Mouse (Mus musculus): ENCODE measurements around the gene Acsf3. TPM values are rescaled to one million over a fixed set of nuclear protein-coding genes. Genes with fewer than 3 reads are reported as not detected.

Acsf3 gene
- polyA plus RNA-seq, 1 experiment from 2014 or later, result 10.8 TPM

GRCm38 (mm10) chr8:122764790-122765474, 10.4 kb upstream of the Acsf3 start:
- H3K4me1 ChIP-seq, result peaks cover 34% of the 10 kb centered on the region
- H3K4me3 ChIP-seq, result no peak overlapping the region
- no peak overlapping the region for H3K4me2 ChIP-seq
- H3K9ac ChIP-seq, result no peak overlapping the region
- H3K9me3 ChIP-seq (replicated peaks), result no peaks in the 10 kb centered on the region
- no peaks in the 10 kb centered on the region for H3K36me3 ChIP-seq
- no peak overlapping the region for H3K27ac ChIP-seq
- peaks cover 94% of the 10 kb centered on the region for H3K27me3 ChIP-seq (replicated peaks)
- no peak for ATAC-seq
- 56% methylated on average over 7 of the region's 7 CpGs for WGBS (ENCODE audit: insufficient replicate concordance)

DNA sequence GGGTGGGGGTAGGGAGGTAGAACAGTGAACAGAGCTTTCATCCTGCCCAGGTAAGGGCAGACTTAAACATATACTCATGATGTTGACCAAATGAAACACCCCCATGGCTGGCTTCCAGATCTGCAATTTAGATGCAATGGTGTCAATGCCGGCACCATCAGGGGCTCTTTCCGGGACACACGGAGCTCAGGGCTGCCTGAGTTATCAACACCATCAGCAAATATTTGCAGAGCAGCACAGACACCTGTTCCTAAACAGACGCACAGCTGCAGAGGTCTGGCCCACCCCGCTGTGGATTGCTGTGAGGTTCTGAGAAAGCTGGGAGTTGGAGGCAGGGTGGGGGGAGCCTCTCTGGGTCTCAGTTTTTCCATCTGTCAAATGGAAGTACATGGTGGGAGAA, 9.1 kb upstream of the Acsf3 start:
- Histone ChIP-seq H3K27ac (no peak overlapping the region), H3K4me1 (peaks cover 29% of the 10 kb centered on the region), H3K4me2 (no peak overlapping the region), H3K9ac (no peak overlapping the region), H3K4me3 (no peak overlapping the region), H3K27me3 (replicated peaks) (peaks cover 94% of the 10 kb centered on the region), H3K36me3 (no peaks in the 10 kb centered on the region), H3K9me3 (replicated peaks) (no peaks in the 10 kb centered on the region)
- no peak for ATAC-seq
- 58% methylated on average over 5 of the region's 5 CpGs for WGBS (ENCODE audit: insufficient replicate concordance)

- ATAC-seq, result no peak
- Histone ChIP-seq H3K27ac (no peak overlapping the region), H3K4me1 (peaks cover 29% of the 10 kb centered on the region)
These were observed 8.6 kb upstream of the Acsf3 start for GRCm38 (mm10) chr8:122766647-122767200.

DNA sequence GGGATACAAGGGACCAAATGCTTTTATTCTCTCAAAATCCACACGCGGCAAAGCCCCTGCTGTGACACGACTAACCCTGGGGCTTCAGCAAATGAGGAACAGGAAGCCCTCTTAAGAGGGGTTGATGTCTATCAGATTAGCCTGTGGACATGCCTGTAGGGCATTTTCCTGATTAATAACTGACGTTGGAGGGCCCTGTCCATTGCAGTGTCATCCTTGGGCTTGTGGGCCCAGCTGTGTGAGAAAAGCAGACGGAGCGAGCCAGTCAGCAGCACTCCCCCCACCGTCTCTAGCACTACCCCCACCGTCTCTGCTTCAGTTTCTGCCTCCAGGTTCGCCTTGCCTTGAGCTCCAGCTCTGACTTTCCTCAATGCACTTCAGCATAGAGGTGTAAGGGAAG, 8.1 kb upstream of the Acsf3 start:
- no peak overlapping the region for H3K9ac ChIP-seq
- peaks cover 92% of the 10 kb centered on the region for H3K27me3 ChIP-seq (replicated peaks)
- no peaks in the 10 kb centered on the region for H3K36me3 ChIP-seq
- 22% methylated on average over 9 of the region's 9 CpGs for WGBS (ENCODE audit: insufficient replicate concordance)
- no peak overlapping the region for H3K27ac ChIP-seq
- H3K4me1 ChIP-seq, result peaks cover 27% of the 10 kb centered on the region
- H3K4me2 ChIP-seq, result no peak overlapping the region
- ATAC-seq, result no peak
- no peak overlapping the region for H3K4me3 ChIP-seq
- H3K9me3 ChIP-seq (replicated peaks), result no peaks in the 10 kb centered on the region

More at GRCm38 (mm10) chr8:122766647-122767200, 8.6 kb upstream of the Acsf3 start:
- Histone ChIP-seq H3K27me3 (replicated peaks) (peaks cover 92% of the 10 kb centered on the region), H3K4me2 (no peak overlapping the region), H3K36me3 (no peaks in the 10 kb centered on the region), H3K9ac (no peak overlapping the region), H3K9me3 (replicated peaks) (no peaks in the 10 kb centered on the region), H3K4me3 (no peak overlapping the region)
- 63% methylated on average over 8 of the region's 8 CpGs for WGBS (ENCODE audit: insufficient replicate concordance)

GRCm38 (mm10) chr8:122769251-122770058, 5.8 kb upstream of the Acsf3 start:
- Histone ChIP-seq H3K27me3 (replicated peaks) (peaks cover 93% of the 10 kb centered on the region), H3K27ac (no peak overlapping the region), H3K9ac (no peak overlapping the region), H3K9me3 (replicated peaks) (no peaks in the 10 kb centered on the region), H3K4me3 (no peak overlapping the region), H3K4me1 (peaks cover 10% of the 10 kb centered on the region; the same call in 1 of the 2 replicates), H3K36me3 (no peaks in the 10 kb centered on the region), H3K4me2 (no peak overlapping the region)
- ATAC-seq, result no peak
- 66% methylated on average over 24 of the region's 24 CpGs for WGBS (ENCODE audit: insufficient replicate concordance)

DNA sequence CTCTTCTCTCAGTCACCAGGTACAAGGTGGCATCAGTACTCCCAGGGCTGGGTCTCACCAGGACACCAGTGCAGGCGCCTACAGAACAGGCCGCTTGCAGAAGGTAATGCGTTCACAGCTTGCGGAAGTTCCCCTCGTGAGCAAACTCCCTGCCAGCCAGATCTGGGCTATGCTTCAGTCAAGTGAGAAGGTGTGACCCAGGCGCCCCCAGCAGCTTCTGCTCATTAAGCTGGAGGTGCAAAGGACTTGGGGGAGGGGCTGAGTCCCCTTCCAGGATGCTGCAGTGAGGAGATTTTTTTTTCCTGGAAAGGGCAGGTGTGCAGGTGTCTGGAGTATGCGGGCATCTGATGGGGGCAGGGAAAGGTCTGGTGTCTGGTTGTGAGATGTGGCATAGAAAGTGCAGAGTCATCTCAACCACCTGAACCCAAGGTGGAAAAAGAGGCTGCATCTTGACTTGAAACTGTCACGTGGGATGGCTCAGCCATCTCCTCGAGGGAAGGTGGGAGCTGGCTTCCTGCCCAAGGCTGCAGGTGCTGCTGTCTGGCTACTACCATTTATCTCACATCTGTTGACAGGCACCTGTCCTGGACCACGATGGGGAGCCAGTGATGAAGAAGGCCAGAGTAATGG, 2.7 kb upstream of the Acsf3 start:
- H3K27me3 ChIP-seq (replicated peaks), result peaks cover 72% of the 10 kb centered on the region
- no peak overlapping the region for H3K4me2 ChIP-seq
- peaks cover 12% of the 10 kb centered on the region for H3K4me1 ChIP-seq
- H3K4me3 ChIP-seq, result no peak overlapping the region
- ATAC-seq, result no peak
- H3K9ac ChIP-seq, result peak overlapping the region; percentile 5; the same call in 1 of the 2 replicates
- H3K36me3 ChIP-seq, result no peaks in the 10 kb centered on the region
- WGBS (ENCODE audit: insufficient replicate concordance), result 27% methylated on average over 10 of the region's 10 CpGs
- H3K9me3 ChIP-seq (replicated peaks), result no peaks in the 10 kb centered on the region
- H3K27ac ChIP-seq, result no peak overlapping the region

- Histone ChIP-seq H3K27ac (no peak overlapping the region), H3K9ac (no peak overlapping the region), H3K27me3 (replicated peaks) (peaks cover 25% of the 10 kb centered on the region), H3K9me3 (replicated peaks) (no peaks in the 10 kb centered on the region), H3K4me2 (no peak overlapping the region), H3K36me3 (peaks cover 27% of the 10 kb centered on the region), H3K4me1 (peaks cover 28% of the 10 kb centered on the region), H3K4me3 (no peak overlapping the region)
- ATAC-seq, result no peak
- 79% methylated on average over 6 of the region's 6 CpGs for WGBS (ENCODE audit: insufficient replicate concordance)
These were observed 2.4 kb downstream of the Acsf3 start for GRCm38 (mm10) chr8:122777701-122778100.

- H3K9ac ChIP-seq, result no peak overlapping the region
- peak overlapping the region; percentile 52 for H3K27ac ChIP-seq
- ATAC-seq, result peak; percentile 28; the same call in 1 of the 2 replicates
These were observed 3.5 kb downstream of the Acsf3 start for GRCm38 (mm10) chr8:122778703-122779239.

DNA sequence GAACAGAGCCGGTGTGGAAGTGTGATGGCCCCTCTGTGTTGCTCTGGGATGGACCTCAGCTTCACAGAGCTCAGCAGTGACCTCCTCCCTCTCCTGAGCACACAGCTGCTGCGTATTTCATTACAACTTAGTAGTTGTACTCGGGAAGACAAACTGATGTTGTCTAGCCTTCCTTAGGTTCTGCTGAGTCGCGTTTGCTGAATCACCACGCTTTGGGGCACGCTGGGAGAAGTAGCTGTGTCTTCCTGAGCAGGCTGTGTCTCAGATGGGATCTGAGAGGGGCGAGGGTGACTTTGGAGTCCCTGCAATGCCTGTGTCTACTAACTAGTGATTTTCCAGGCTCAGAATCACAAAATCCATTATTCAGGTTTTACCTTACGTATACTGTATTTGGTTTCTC, 4.0 kb downstream of the Acsf3 start:
- Histone ChIP-seq H3K36me3 (peaks cover 39% of the 10 kb centered on the region), H3K4me1 (peaks cover 32% of the 10 kb centered on the region), H3K4me3 (no peak overlapping the region), H3K9ac (no peak overlapping the region), H3K9me3 (replicated peaks) (no peaks in the 10 kb centered on the region), H3K27me3 (replicated peaks) (peaks cover 9% of the 10 kb centered on the region), H3K27ac (peak overlapping the region; percentile 52), H3K4me2 (0 out of 2 replicates have a peak overlapping the region, but pooled peaks have one; percentile 10)
- WGBS (ENCODE audit: insufficient replicate concordance), result 59% methylated on average over 9 of the region's 9 CpGs
- ATAC-seq, result peak; percentile 59

More at GRCm38 (mm10) chr8:122778703-122779239, 3.5 kb downstream of the Acsf3 start:
- Histone ChIP-seq H3K9me3 (replicated peaks) (no peaks in the 10 kb centered on the region), H3K4me2 (0 out of 2 replicates have a peak overlapping the region, but pooled peaks have one; percentile 10), H3K27me3 (replicated peaks) (peaks cover 14% of the 10 kb centered on the region), H3K4me3 (no peak overlapping the region), H3K36me3 (peaks cover 34% of the 10 kb centered on the region), H3K4me1 (peaks cover 28% of the 10 kb centered on the region)
- WGBS (ENCODE audit: insufficient replicate concordance), result 71% methylated on average over 3 of the region's 3 CpGs

- no peak overlapping the region for H3K4me3 ChIP-seq
- H3K27me3 ChIP-seq (replicated peaks), result no peaks in the 10 kb centered on the region
- no peak for ATAC-seq
- H3K4me2 ChIP-seq, result no peak overlapping the region
- H3K9ac ChIP-seq, result no peak overlapping the region
- no peaks in the 10 kb centered on the region for H3K9me3 ChIP-seq (replicated peaks)
- H3K27ac ChIP-seq, result no peak overlapping the region
- H3K36me3 ChIP-seq, result peaks cover 70% of the 10 kb centered on the region
- 0 out of 2 replicates have a peak, but pooled peaks cover 8% of the 10 kb centered on the region for H3K4me1 ChIP-seq
- WGBS (ENCODE audit: insufficient replicate concordance), result 67% methylated on average over 1 of the region's 1 CpGs
These were observed 9.5 kb downstream of the Acsf3 start for GRCm38 (mm10) chr8:122784756-122785155.

- no peak overlapping the region for H3K4me2 ChIP-seq
- no peak overlapping the region for H3K4me3 ChIP-seq
- ATAC-seq, result no peak
- WGBS (ENCODE audit: insufficient replicate concordance), result 88% methylated on average over 5 of the region's 5 CpGs
- H3K27ac ChIP-seq, result no peak overlapping the region
- no peaks in the 10 kb centered on the region for H3K27me3 ChIP-seq (replicated peaks)
- H3K36me3 ChIP-seq, result peaks cover 40% of the 10 kb centered on the region
- H3K9me3 ChIP-seq (replicated peaks), result no peaks in the 10 kb centered on the region
- no peaks in the 10 kb centered on the region for H3K4me1 ChIP-seq
- H3K9ac ChIP-seq, result no peak overlapping the region
These were observed 14.5 kb downstream of the Acsf3 start for GRCm38 (mm10) chr8:122789796-122790195.
